Mouse (Mus musculus): ENCODE results near the gene Gm37240.

GRCm38 (mm10) chr3:85029141-85029540, 858.2 kb downstream of the Gm37240 start:
- no peak for TF ChIP-seq CTCF (IDR thresholded peaks at IDR 0.05; ENCODE audit: low read depth, low read length)
- no peak for TF ChIP-seq POLR2A (IDR thresholded peaks at IDR 0.05; ENCODE audit: borderline replicate concordance, low read depth, low read length)

All from bone marrow macrophage, adult 2 months (primary cell).